Mouse (Mus musculus) retina, postnatal 1 day (tissue): ENCODE measurements around the gene Cidec.

Experiments used
- DNase-seq: peaks from one replicate; pipeline ENCODE4 v3.0.0-alpha.2; 2012

Gene Cidec

DNA sequence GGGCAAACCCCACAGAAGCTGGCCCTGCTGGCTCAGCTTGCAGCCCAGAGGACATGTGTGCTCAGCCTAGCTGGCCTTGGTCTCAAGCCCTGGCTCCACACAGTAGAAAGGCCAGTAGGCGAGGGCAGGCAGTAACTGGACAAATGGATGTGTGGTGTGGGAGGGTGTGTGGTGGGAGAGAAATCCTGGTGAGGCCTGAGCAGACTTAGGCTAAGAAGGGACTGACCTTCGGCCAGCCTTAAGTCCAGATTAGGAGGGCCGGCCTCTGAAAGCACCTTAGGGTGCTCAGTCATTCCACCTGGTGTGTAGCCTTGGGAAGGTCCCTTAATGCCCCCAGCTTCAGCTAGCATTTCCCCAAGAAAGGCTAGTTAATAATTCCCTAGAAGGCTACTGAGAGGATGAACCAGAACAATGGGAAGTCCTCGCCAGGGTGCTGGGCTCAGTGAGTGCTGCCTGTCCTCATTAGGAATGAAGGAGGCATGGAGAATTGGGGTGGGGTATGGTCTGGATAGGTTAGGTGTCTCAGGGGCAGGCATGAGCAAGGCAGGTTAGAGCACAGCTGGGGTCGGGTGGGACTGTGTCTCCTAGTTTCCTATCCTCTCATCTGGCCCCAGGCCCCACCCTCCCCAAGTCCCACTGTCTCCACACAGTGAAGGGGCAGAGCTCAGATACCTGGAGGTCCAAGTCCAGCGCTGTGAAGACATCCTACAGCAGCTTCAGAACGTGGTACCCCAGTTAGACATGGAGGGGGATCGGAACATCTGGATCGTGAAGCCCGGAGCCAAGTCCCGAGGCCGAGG lies 30.7 kb downstream of the Cidec start:
- DNase-seq = peak; percentile 27

GRCm38 (mm10) chr6:113402094-113402493 lies 33.5 kb downstream of the Cidec start:
- DNase-seq = no peak

- DNase-seq = no peak
Observed at GRCm38 (mm10) chr6:113396270-113397030, 39.1 kb downstream of the Cidec start.

- no peak for DNase-seq
Observed at GRCm38 (mm10) chr6:113395501-113395900, 40.1 kb downstream of the Cidec start.

DNA sequence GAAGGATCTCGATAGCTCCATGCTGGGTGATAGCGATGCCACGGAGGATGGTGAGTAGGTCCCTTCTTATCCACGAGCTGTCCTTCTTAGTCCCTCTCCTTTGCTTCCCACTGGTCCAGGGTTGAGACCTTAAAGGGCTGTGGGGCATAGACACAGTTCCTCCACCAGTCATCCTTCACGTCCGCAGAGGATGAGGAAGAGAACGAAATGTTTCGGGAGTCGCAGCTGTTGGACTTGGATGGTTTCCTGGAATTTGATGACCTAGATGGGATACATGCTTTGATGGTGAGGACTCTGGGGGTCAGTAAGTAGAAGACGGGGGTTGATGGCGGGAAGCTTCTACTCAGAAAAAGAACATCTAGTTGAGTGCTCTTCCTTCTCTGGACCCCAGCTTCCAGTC lies 40.7 kb downstream of the Cidec start:
- no peak for DNase-seq

- no peak for DNase-seq
Observed at GRCm38 (mm10) chr6:113393951-113394350, 41.6 kb downstream of the Cidec start.

DNA sequence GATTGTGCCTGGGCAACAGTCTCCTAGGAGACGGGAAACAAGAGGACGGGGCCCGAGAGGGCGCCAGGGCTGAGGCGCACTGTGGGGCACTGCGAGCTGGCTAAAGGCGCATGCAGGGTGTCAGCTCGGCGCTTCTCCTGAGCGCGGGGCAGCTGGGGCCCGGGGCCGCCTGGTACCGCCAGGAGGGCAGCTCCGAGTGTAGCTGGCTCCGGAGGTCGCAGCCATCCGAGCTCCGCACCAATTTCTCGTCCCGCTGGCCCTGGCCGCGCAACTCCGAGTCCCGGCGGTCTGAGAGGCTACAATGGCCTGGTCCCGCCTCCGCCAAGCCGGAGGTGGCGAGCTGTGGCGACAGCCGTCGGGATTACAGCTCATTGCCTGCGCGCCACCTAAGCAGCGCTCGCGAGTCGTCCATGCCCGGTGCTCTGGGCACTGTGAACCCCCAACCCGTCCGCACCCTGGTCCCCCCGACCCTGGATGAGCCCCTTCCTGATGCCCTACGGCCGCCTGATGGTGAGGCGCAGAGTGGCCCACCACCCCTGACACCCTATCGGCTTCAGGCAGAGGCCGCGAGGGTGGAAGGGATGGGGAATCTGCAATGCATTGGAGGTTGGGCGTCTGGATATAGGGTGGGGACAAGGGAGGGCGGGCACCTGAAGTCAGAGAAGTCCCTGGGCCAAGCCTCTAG lies 43.0 kb downstream of the Cidec start:
- peak; percentile 83 for DNase-seq

- no peak for DNase-seq
Observed at GRCm38 (mm10) chr6:113392015-113392386, 43.6 kb downstream of the Cidec start.

GRCm38 (mm10) chr6:113390715-113391114 lies 44.8 kb downstream of the Cidec start:
- no peak for DNase-seq

GRCm38 (mm10) chr6:113388960-113389359 lies 46.6 kb downstream of the Cidec start, which contains the start of gene Ttll3:
Gene Ttll3, plus strand, starts transcription at chr6:113389260.
- no peak for DNase-seq

DNA sequence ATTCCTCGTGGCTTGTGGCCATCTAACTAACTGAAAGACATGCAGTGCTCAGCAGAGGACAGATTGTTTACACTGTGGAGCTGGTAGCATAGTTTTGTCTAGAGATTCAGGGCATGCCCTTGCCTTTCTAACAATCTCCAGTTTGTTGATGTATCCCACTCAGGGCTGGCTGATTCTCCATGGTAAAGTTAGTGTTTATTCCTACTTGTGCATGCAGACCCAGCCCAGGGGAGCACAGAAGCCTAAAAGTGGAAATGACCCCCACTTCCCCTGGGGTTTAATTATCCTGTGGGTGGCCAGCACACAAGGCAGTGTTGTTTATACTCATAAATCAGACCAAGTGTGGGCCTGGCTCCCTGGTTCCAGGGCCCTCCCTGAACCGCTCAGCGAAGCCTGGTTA lies 49.5 kb downstream of the Cidec start:
- no peak for DNase-seq

- DNase-seq = no peak
Observed at GRCm38 (mm10) chr6:113385160-113385714, 50.3 kb downstream of the Cidec start.

GRCm38 (mm10) chr6:113384351-113384927 lies 51.1 kb downstream of the Cidec start:
- DNase-seq = no peak

- DNase-seq = no peak
Observed at GRCm38 (mm10) chr6:113380480-113380879, 55.1 kb downstream of the Cidec start.

DNA sequence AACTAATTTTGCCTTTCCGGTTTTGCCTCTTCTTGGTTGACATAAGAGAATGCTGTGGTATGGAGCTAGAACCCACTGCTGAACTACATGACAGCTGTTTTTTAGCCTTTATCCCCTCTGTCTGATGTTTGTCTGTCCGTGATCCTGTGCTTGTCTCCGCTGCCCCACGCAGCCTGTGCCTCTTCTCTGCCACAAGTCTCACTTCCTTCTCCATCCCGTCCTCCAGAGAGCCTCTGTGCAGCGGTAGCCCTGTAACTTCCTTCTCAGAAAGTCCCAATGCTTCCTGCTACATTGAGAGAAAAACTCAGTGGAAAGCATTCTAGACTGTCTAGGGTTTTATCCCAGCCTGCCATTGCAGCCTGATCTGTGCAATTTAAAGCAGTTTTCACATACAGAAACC lies 56.3 kb downstream of the Cidec start:
- no peak for DNase-seq

- DNase-seq = peak; percentile 98
Observed at GRCm38 (mm10) chr6:113377496-113378385, 57.8 kb downstream of the Cidec start, which contains the start of the genes Tada3 and Arpc4. Gene Tada3, minus strand, starts transcription at chr6:113377883. Gene Arpc4, plus strand, starts transcription at chr6:113378115.

GRCm38 (mm10) chr6:113377172-113377495 lies 58.4 kb downstream of the Cidec start:
- DNase-seq = no peak
